In genomic region chr16:30038663-30039593, GRCm38 (mm10) we compare ENCODE assay signal across 8 mouse cellular contexts. TPM values are rescaled to one million over a fixed set of nuclear protein-coding genes. Genes with fewer than 3 reads are reported as not detected.
DNase-seq lines count a peak whose midpoint lies in the region; ATAC-seq lines count a peak whose summit lies in the region.

No protein-coding gene starts in this region.

- peak; percentile 93 for DNase-seq in heart, adult 11 months
- DNase-seq in heart, postnatal 25 days (ENCODE audit: low spot score), result no peak
- DNase-seq in T-cell, adult 2 months (ENCODE audit: low spot score), result peak; percentile 43
- no peak for DNase-seq in c-Kit-positive CD71-positive TER-119-positive erythroid progenitor cells, embryonic 14.5 days (ENCODE audit: low spot score)
- no peak for DNase-seq in gastrocnemius, postnatal 14 days
- DNase-seq in layer of hippocampus, adult 9-11 months, result no peak

- H3K27ac ChIP-seq in intestine, embryonic 15.5 days, result 0 out of 2 replicates have a peak overlapping the region, but pooled peaks have one; percentile 11
- H3K27ac ChIP-seq in neural tube, embryonic 14.5 days (ENCODE audit: low read depth, low read length), result no peak overlapping the region

- no peaks in the 10 kb centered on the region for H3K27me3 ChIP-seq in intestine, embryonic 15.5 days (replicated peaks)
- H3K27me3 ChIP-seq in neural tube, embryonic 14.5 days (ENCODE audit: control insufficient read depth, insufficient read depth, low read length), result peaks cover 3% of the 10 kb centered on the region; the same call in 1 of the 2 replicates

- H3K36me3 ChIP-seq in intestine, embryonic 15.5 days, result no peaks in the 10 kb centered on the region
- H3K36me3 ChIP-seq in neural tube, embryonic 14.5 days (ENCODE audit: control insufficient read depth, insufficient read depth, low read length), result no peaks in the 10 kb centered on the region

- H3K4me3 ChIP-seq in intestine, embryonic 15.5 days (replicated peaks), result no peak overlapping the region
- H3K4me3 ChIP-seq in neural tube, embryonic 14.5 days (ENCODE audit: low read depth, low read length), result no peak overlapping the region

- peak overlapping the region; percentile 40 for H3K4me2 ChIP-seq in intestine, embryonic 15.5 days (replicated peaks)
- no peak overlapping the region for H3K4me2 ChIP-seq in neural tube, embryonic 14.5 days (ENCODE audit: low read depth, low read length)

- peak; percentile 84 for ATAC-seq in intestine, embryonic 15.5 days
- peak; percentile 54; the same call in 1 of the 2 replicates for ATAC-seq in neural tube, embryonic 14.5 days (ENCODE audit: low read depth)

- H3K9ac ChIP-seq in intestine, embryonic 15.5 days, result no peak overlapping the region
- no peak overlapping the region for H3K9ac ChIP-seq in neural tube, embryonic 14.5 days (replicated peaks; ENCODE audit: low read depth, low read length)

- no peaks in the 10 kb centered on the region for H3K9me3 ChIP-seq in intestine, embryonic 15.5 days
- no peaks in the 10 kb centered on the region for H3K9me3 ChIP-seq in neural tube, embryonic 14.5 days (ENCODE audit: control insufficient read depth, low read length)

- intact Hi-C loops in heart, postnatal 25 days (cut with DNase I), result no loop called here
- intact Hi-C loops in gastrocnemius, postnatal 14 days (cut with DNase I; ENCODE audit: low total_unique reads), result no loop called here

- 33% methylated on average over 15 of the region's 17 CpGs for WGBS in intestine, embryonic 15.5 days
- 9% methylated on average over 14 of the region's 17 CpGs for WGBS in neural tube, embryonic 14.5 days

- peaks cover 16% of the 10 kb centered on the region for H3K4me1 ChIP-seq in intestine, embryonic 15.5 days (replicated peaks)
- peaks cover 3% of the 10 kb centered on the region; the same call in 1 of the 2 replicates for H3K4me1 ChIP-seq in neural tube, embryonic 14.5 days (ENCODE audit: control insufficient read depth, insufficient read depth, low read length)

RNA-seq across cellular contexts. Expression of gene Hes1, which starts 25.3 kb away (rescaled TPM):
- 10 to 100 TPM; 24.0 to 27.4 TPM for total RNA-seq in heart, postnatal 25 days (2021)
- polyA plus RNA-seq in intestine, embryonic 15.5 days (2015; fragmentation: Nextera tagmentation; extraction: Ambion mirVana), result 55.7 and 67.4 TPM in 2 replicates
- polyA plus RNA-seq in neural tube, embryonic 14.5 days (2014; fragmentation: Nextera tagmentation; extraction: Ambion mirVana), result 8.1 and 12.7 TPM in 2 replicates
- 10 to 100 TPM; 19.0 to 19.4 TPM for total RNA-seq in gastrocnemius, postnatal 14 days (2021)

Comparison
In these comparisons a context has a peak if more than half of its experiments do, and no peak if none do; other contexts are left out.
1. DNase-seq: peak in heart, adult 11 months (single experiment) and T-cell, adult 2 months (single experiment); none in heart, postnatal 25 days (single experiment), c-Kit-positive CD71-positive TER-119-positive erythroid progenitor cells, embryonic 14.5 days (single experiment), gastrocnemius, postnatal 14 days (single experiment) and layer of hippocampus, adult 9-11 months (single experiment).